Mouse (Mus musculus): ENCODE results near the gene Fam185a. TPM values are rescaled to one million over a fixed set of nuclear protein-coding genes. Genes with fewer than 3 reads are reported as not detected.

Fam185a gene
- polyA plus RNA-seq, 1 experiment from 2014 or later, result 6.4 TPM

GRCm38 (mm10) chr5:21487306-21487705, 62.5 kb downstream of the Fam185a start:
- no peak for ATAC-seq (ENCODE audit: low read depth)
- H3K4me1 ChIP-seq (replicated peaks), result peaks cover 25% of the 10 kb centered on the region
- H3K9me3 ChIP-seq, result no peaks in the 10 kb centered on the region
- no peak overlapping the region for H3K9ac ChIP-seq
- H3K36me3 ChIP-seq, result no peaks in the 10 kb centered on the region
- H3K4me2 ChIP-seq, result no peak overlapping the region
- H3K27ac ChIP-seq (replicated peaks), result no peak overlapping the region
- no peak overlapping the region for H3K4me3 ChIP-seq
- WGBS, result 85% methylated on average over 3 of the region's 3 CpGs
- no peaks in the 10 kb centered on the region for H3K27me3 ChIP-seq

- Histone ChIP-seq H3K4me1 (replicated peaks) (peaks cover 21% of the 10 kb centered on the region), H3K9me3 (no peaks in the 10 kb centered on the region), H3K36me3 (no peaks in the 10 kb centered on the region), H3K27me3 (no peaks in the 10 kb centered on the region), H3K4me3 (no peak overlapping the region), H3K9ac (no peak overlapping the region), H3K4me2 (no peak overlapping the region), H3K27ac (replicated peaks) (no peak overlapping the region)
- no peak for ATAC-seq (ENCODE audit: low read depth)
- 90% methylated on average over 3 of the region's 3 CpGs for WGBS
These were observed 63.0 kb downstream of the Fam185a start for GRCm38 (mm10) chr5:21487716-21488115.

GRCm38 (mm10) chr5:21488506-21488905, 63.7 kb downstream of the Fam185a start:
- 90% methylated on average over 5 of the region's 5 CpGs for WGBS
- Histone ChIP-seq H3K9me3 (no peaks in the 10 kb centered on the region), H3K27me3 (no peaks in the 10 kb centered on the region), H3K36me3 (no peaks in the 10 kb centered on the region), H3K4me1 (replicated peaks) (peaks cover 14% of the 10 kb centered on the region), H3K4me2 (no peak overlapping the region), H3K9ac (no peak overlapping the region), H3K4me3 (no peak overlapping the region), H3K27ac (replicated peaks) (no peak overlapping the region)
- ATAC-seq (ENCODE audit: low read depth), result no peak

GRCm38 (mm10) chr5:21489135-21489534, 64.4 kb downstream of the Fam185a start:
- no peak for ATAC-seq (ENCODE audit: low read depth)
- no peak overlapping the region for H3K4me3 ChIP-seq
- H3K9ac ChIP-seq, result no peak overlapping the region
- no peaks in the 10 kb centered on the region for H3K36me3 ChIP-seq
- H3K27me3 ChIP-seq, result no peaks in the 10 kb centered on the region
- no peak overlapping the region for H3K4me2 ChIP-seq
- no peaks in the 10 kb centered on the region for H3K9me3 ChIP-seq
- H3K27ac ChIP-seq (replicated peaks), result no peak overlapping the region
- peaks cover 14% of the 10 kb centered on the region for H3K4me1 ChIP-seq (replicated peaks)
- 69% methylated on average over 4 of the region's 4 CpGs for WGBS

GRCm38 (mm10) chr5:21491469-21491868, 66.7 kb downstream of the Fam185a start:
- no peak overlapping the region for H3K4me3 ChIP-seq
- 36% methylated on average over 2 of the region's 2 CpGs for WGBS
- peak; percentile 63 for ATAC-seq (ENCODE audit: low read depth)

GRCm38 (mm10) chr5:21492213-21492612, 67.5 kb downstream of the Fam185a start:
- Histone ChIP-seq H3K9ac (no peak overlapping the region), H3K4me3 (no peak overlapping the region), H3K9me3 (no peaks in the 10 kb centered on the region), H3K4me1 (replicated peaks) (peaks cover 14% of the 10 kb centered on the region), H3K27me3 (no peaks in the 10 kb centered on the region), H3K27ac (replicated peaks) (no peak overlapping the region), H3K4me2 (no peak overlapping the region), H3K36me3 (no peaks in the 10 kb centered on the region)
- WGBS, result 81% methylated on average over 3 of the region's 3 CpGs
- no peak for ATAC-seq (ENCODE audit: low read depth)

More at GRCm38 (mm10) chr5:21491469-21491868, 66.7 kb downstream of the Fam185a start:
- no peak overlapping the region for H3K27ac ChIP-seq (replicated peaks)
- no peak overlapping the region for H3K4me2 ChIP-seq
- no peaks in the 10 kb centered on the region for H3K27me3 ChIP-seq
- H3K9me3 ChIP-seq, result no peaks in the 10 kb centered on the region
- H3K36me3 ChIP-seq, result no peaks in the 10 kb centered on the region
- H3K9ac ChIP-seq, result no peak overlapping the region
- peaks cover 14% of the 10 kb centered on the region for H3K4me1 ChIP-seq (replicated peaks)

GRCm38 (mm10) chr5:21493294-21493999, 68.7 kb downstream of the Fam185a start:
- H3K4me2 ChIP-seq, result no peak overlapping the region
- H3K27me3 ChIP-seq, result no peaks in the 10 kb centered on the region
- no peak overlapping the region for H3K9ac ChIP-seq
- peaks cover 14% of the 10 kb centered on the region for H3K4me1 ChIP-seq (replicated peaks)
- H3K36me3 ChIP-seq, result no peaks in the 10 kb centered on the region
- 87% methylated on average over 8 of the region's 8 CpGs for WGBS
- no peaks in the 10 kb centered on the region for H3K9me3 ChIP-seq
- no peak overlapping the region for H3K27ac ChIP-seq (replicated peaks)
- no peak for ATAC-seq (ENCODE audit: low read depth)
- H3K4me3 ChIP-seq, result no peak overlapping the region

GRCm38 (mm10) chr5:21494781-21495180, 70.0 kb downstream of the Fam185a start:
- Histone ChIP-seq H3K9ac (no peak overlapping the region), H3K4me1 (replicated peaks) (peaks cover 8% of the 10 kb centered on the region), H3K9me3 (no peaks in the 10 kb centered on the region), H3K27ac (replicated peaks) (no peak overlapping the region), H3K4me3 (no peak overlapping the region), H3K4me2 (no peak overlapping the region), H3K36me3 (no peaks in the 10 kb centered on the region), H3K27me3 (no peaks in the 10 kb centered on the region)
- WGBS, result 67% methylated on average over 3 of the region's 3 CpGs
- ATAC-seq (ENCODE audit: low read depth), result no peak

GRCm38 (mm10) chr5:21496321-21496720, 71.6 kb downstream of the Fam185a start:
- no peaks in the 10 kb centered on the region for H3K9me3 ChIP-seq
- no peak overlapping the region for H3K9ac ChIP-seq
- peaks cover 4% of the 10 kb centered on the region for H3K4me1 ChIP-seq (replicated peaks)
- no peak overlapping the region for H3K4me2 ChIP-seq
- 80% methylated on average over 6 of the region's 6 CpGs for WGBS
- H3K27ac ChIP-seq (replicated peaks), result no peak overlapping the region
- H3K4me3 ChIP-seq, result no peak overlapping the region
- no peaks in the 10 kb centered on the region for H3K27me3 ChIP-seq
- no peaks in the 10 kb centered on the region for H3K36me3 ChIP-seq
- ATAC-seq (ENCODE audit: low read depth), result no peak

GRCm38 (mm10) chr5:21496881-21497280, 72.1 kb downstream of the Fam185a start:
- no peaks in the 10 kb centered on the region for H3K4me1 ChIP-seq (replicated peaks)
- H3K9me3 ChIP-seq, result no peaks in the 10 kb centered on the region
- no peak overlapping the region for H3K9ac ChIP-seq
- no peak overlapping the region for H3K27ac ChIP-seq (replicated peaks)
- ATAC-seq (ENCODE audit: low read depth), result no peak
- no peak overlapping the region for H3K4me2 ChIP-seq
- H3K4me3 ChIP-seq, result no peak overlapping the region
- no peaks in the 10 kb centered on the region for H3K27me3 ChIP-seq
- 81% methylated on average over 3 of the region's 3 CpGs for WGBS
- H3K36me3 ChIP-seq, result no peaks in the 10 kb centered on the region

GRCm38 (mm10) chr5:21498490-21498889, 73.7 kb downstream of the Fam185a start:
- no peaks in the 10 kb centered on the region for H3K36me3 ChIP-seq
- no peak overlapping the region for H3K9ac ChIP-seq
- no peak overlapping the region for H3K4me2 ChIP-seq
- no peaks in the 10 kb centered on the region for H3K9me3 ChIP-seq
- H3K27me3 ChIP-seq, result no peaks in the 10 kb centered on the region
- no peak for ATAC-seq (ENCODE audit: low read depth)
- H3K4me1 ChIP-seq (replicated peaks), result no peaks in the 10 kb centered on the region
- H3K27ac ChIP-seq (replicated peaks), result no peak overlapping the region
- WGBS, result 94% methylated on average over 2 of the region's 2 CpGs
- H3K4me3 ChIP-seq, result no peak overlapping the region

GRCm38 (mm10) chr5:21498925-21499324, 74.2 kb downstream of the Fam185a start:
- Histone ChIP-seq H3K9ac (no peak overlapping the region), H3K27ac (replicated peaks) (no peak overlapping the region), H3K4me3 (no peak overlapping the region), H3K36me3 (no peaks in the 10 kb centered on the region), H3K27me3 (no peaks in the 10 kb centered on the region), H3K4me2 (no peak overlapping the region), H3K9me3 (no peaks in the 10 kb centered on the region), H3K4me1 (replicated peaks) (no peaks in the 10 kb centered on the region)
- 77% methylated on average over 11 of the region's 11 CpGs for WGBS
- no peak for ATAC-seq (ENCODE audit: low read depth)

- WGBS, result 85% methylated on average over 10 of the region's 10 CpGs
- H3K9ac ChIP-seq, result no peak overlapping the region
- no peaks in the 10 kb centered on the region for H3K9me3 ChIP-seq
- ATAC-seq (ENCODE audit: low read depth), result no peak
- H3K4me1 ChIP-seq (replicated peaks), result no peaks in the 10 kb centered on the region
- no peaks in the 10 kb centered on the region for H3K27me3 ChIP-seq
- H3K4me3 ChIP-seq, result no peak overlapping the region
- H3K4me2 ChIP-seq, result no peak overlapping the region
- no peaks in the 10 kb centered on the region for H3K36me3 ChIP-seq
- H3K27ac ChIP-seq (replicated peaks), result no peak overlapping the region
These were observed 75.4 kb downstream of the Fam185a start for GRCm38 (mm10) chr5:21500133-21500532.
